Mouse (Mus musculus): Measurements from ENCODE around the gene Bcl2l11. TPM values are rescaled to one million over a fixed set of nuclear protein-coding genes. Genes with fewer than 3 reads are reported as not detected.
A peak's percentile ranks its signal among the peaks of the same experiment; 100 is the strongest.

Gene Bcl2l11
- polyA plus RNA-seq, 1 experiment = 54.4 TPM

DNA sequence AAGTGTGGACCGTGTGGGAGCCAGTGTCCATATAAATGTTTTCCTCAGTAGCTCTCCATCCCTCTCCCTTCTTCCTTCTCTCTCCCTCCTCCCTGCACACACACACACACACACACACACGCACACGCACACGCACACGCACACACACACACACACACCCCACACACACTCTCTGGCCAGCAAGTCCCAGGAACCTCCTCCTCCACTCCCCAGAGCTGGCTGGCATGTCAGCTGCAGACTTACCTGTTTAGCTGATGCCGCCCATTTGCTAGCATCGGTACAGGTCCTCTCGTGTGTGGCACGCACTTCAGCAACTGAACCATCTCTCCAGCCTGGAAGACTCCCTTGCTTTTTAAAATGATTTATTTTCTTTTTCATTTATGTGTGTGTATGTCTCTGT is 6.9 kb upstream of the Bcl2l11 start:
- H3K27me3 ChIP-seq (ENCODE audit: control insufficient read depth, insufficient read depth, low read length) = peaks cover 11% of the 10 kb centered on the region
- TF ChIP-seq POLR2A (IDR thresholded peaks at IDR 0.05; ENCODE audit: control insufficient read depth, extremely low read depth, insufficient read depth, low read length, poor library complexity) (no peak), CTCF (IDR thresholded peaks at IDR 0.05; ENCODE audit: borderline replicate concordance, control insufficient read depth, extremely low read depth, insufficient read depth, low read length, poor library complexity) (no peak)
- 94% methylated on average over 9 of the region's 9 CpGs for WGBS
- no peak for DNase-seq
- no peak overlapping the region for H3K27ac ChIP-seq (ENCODE audit: control insufficient read depth, insufficient read depth, low read length)
- H3K4me1 ChIP-seq (replicated peaks; ENCODE audit: control insufficient read depth, insufficient read depth, low read length) = peaks cover 17% of the 10 kb centered on the region
- H3K4me3 ChIP-seq (ENCODE audit: control insufficient read depth, insufficient read depth, low read length) = no peak overlapping the region
- no peaks in the 10 kb centered on the region for H3K36me3 ChIP-seq (ENCODE audit: control insufficient read depth, insufficient read depth, low read length)

DNA sequence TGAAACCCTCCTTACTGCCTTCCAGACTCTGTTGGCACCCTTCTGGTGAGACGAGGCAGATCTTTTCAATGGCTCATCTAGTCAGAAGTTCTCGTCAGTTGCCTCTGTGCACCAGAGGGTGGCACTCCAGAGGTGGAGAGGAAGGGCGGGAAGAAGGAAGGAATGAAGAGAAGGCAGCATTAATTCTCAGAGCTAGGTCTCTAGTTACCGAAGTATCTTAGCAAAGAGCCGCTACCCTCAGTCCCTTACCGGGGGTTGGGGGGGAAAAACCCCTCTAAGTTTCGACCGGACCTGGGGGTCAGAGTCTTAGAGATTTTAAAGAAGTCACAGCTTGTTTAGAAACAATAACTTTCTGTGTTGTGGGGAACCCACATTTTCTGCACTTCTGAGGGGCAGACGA is 3.3 kb upstream of the Bcl2l11 start:
- Histone ChIP-seq H3K27me3 (ENCODE audit: control insufficient read depth, insufficient read depth, low read length) (peaks cover 21% of the 10 kb centered on the region), H3K4me3 (ENCODE audit: control insufficient read depth, insufficient read depth, low read length) (peak overlapping the region; percentile 6; the same call in 1 of the 2 replicates), H3K4me1 (replicated peaks; ENCODE audit: control insufficient read depth, insufficient read depth, low read length) (peaks cover 32% of the 10 kb centered on the region), H3K27ac (ENCODE audit: control insufficient read depth, insufficient read depth, low read length) (no peak overlapping the region), H3K36me3 (ENCODE audit: control insufficient read depth, insufficient read depth, low read length) (no peaks in the 10 kb centered on the region)
- TF ChIP-seq CTCF (IDR thresholded peaks at IDR 0.05; ENCODE audit: borderline replicate concordance, control insufficient read depth, extremely low read depth, insufficient read depth, low read length, poor library complexity) = no peak; the same call in 1 of the 2 replicates
- TF ChIP-seq POLR2A (IDR thresholded peaks at IDR 0.05; ENCODE audit: control insufficient read depth, extremely low read depth, insufficient read depth, low read length, poor library complexity) = no peak
- peak; percentile 82 for DNase-seq
- WGBS = 2% methylated on average over 9 of the region's 9 CpGs

DNA sequence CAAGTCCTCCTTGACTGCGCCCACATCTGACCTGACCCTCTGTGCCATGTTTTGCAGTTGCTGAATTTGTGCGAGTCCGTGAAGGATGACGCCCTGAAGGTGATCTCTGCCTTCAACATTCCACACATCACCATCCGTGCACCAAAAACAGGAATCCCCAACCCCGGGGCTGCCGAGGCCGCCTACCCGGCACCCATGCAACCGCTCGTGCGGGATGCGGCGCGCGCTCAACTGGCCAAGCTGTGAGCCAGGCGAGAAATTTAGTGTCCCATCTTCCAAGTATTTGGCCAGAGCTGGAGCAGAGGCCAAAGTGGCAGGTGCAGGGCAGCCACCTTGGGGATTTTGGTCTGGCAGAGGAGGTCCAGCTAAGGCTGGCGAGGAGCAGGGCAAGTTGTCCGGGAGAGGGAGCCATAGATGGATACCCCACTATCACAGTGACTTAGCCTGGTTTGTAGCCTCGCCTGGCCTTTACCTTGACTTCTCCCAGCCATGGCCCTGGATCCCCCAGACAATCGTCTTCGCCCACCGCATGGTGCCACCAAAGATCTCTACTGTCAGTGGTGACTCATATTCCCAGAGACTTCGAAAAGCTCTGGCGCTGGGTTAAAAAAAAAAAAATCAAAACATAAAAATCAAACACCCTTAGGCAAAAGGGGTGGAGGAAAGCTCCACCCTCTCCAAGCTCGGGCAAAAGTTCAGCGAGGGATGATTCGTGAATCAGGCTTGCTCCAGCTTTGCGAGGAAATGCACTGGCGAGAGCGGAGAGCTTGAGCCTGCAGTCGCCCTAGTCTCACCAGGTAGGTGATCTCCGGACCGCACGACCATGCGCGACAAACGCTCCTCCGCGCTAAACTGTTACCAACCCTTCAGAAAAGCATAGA is 2.7 kb upstream of the Bcl2l11 start:
- Histone ChIP-seq H3K27me3 (ENCODE audit: control insufficient read depth, insufficient read depth, low read length) (peaks cover 21% of the 10 kb centered on the region), H3K4me1 (replicated peaks; ENCODE audit: control insufficient read depth, insufficient read depth, low read length) (peaks cover 34% of the 10 kb centered on the region), H3K36me3 (ENCODE audit: control insufficient read depth, insufficient read depth, low read length) (no peaks in the 10 kb centered on the region), H3K4me3 (ENCODE audit: control insufficient read depth, insufficient read depth, low read length) (peak overlapping the region; percentile 6), H3K27ac (ENCODE audit: control insufficient read depth, insufficient read depth, low read length) (no peak overlapping the region)
- WGBS = 4% methylated on average over 40 of the region's 40 CpGs
- no peak for TF ChIP-seq CTCF (IDR thresholded peaks at IDR 0.05; ENCODE audit: borderline replicate concordance, control insufficient read depth, extremely low read depth, insufficient read depth, low read length, poor library complexity)
- TF ChIP-seq POLR2A (IDR thresholded peaks at IDR 0.05; ENCODE audit: control insufficient read depth, extremely low read depth, insufficient read depth, low read length, poor library complexity) = no peak
- DNase-seq = peak; percentile 33

DNA sequence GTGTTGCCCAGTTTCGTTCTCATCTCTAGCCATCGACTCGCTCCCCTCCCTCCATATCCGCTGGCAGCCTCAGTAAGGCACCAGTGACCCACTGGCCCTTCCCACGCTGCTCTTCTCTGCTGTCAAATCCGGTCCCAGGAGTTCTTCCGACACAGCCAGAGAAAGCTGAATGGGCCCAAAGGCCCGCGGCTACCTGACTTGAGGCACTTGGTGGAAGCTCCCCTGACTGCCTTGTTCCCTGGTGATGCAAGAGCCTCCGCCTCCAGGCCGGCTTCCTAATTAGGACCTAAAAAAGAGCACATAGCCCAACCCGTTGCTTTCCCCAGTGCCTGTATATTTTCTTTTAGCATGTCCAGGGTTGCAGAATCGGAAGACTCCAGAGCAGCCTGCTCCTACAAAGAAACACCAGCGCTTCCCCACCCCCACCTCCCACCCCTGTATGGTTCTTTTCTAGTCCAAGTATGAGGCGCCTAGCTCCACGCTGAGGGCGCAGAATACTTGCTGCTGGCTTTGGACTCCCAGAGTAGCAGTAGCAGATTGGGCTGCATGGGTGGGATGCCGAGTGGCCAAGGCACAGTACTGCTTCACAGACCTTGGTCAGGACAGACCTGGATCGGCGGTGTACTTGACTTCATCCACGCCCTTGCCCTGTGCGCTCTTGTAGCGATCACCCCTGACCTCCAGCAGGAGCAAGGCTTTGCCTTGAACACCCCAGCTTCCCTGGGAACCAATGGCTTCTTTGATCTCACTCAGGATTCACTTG is 1.7 kb upstream of the Bcl2l11 start:
- TF ChIP-seq CTCF (IDR thresholded peaks at IDR 0.05; ENCODE audit: borderline replicate concordance, control insufficient read depth, extremely low read depth, insufficient read depth, low read length, poor library complexity) (0 out of 2 replicates have a peak, but pooled peaks have one; percentile 3), POLR2A (IDR thresholded peaks at IDR 0.05; ENCODE audit: control insufficient read depth, extremely low read depth, insufficient read depth, low read length, poor library complexity) (no peak)
- peak; percentile 19 for DNase-seq
- 0 out of 2 replicates have a peak overlapping the region, but pooled peaks have one; percentile 3 for H3K4me3 ChIP-seq (ENCODE audit: control insufficient read depth, insufficient read depth, low read length)
- H3K27me3 ChIP-seq (ENCODE audit: control insufficient read depth, insufficient read depth, low read length) = peaks cover 21% of the 10 kb centered on the region
- H3K36me3 ChIP-seq (ENCODE audit: control insufficient read depth, insufficient read depth, low read length) = no peaks in the 10 kb centered on the region
- WGBS = 10% methylated on average over 23 of the region's 23 CpGs
- H3K4me1 ChIP-seq (replicated peaks; ENCODE audit: control insufficient read depth, insufficient read depth, low read length) = peaks cover 35% of the 10 kb centered on the region
- H3K27ac ChIP-seq (ENCODE audit: control insufficient read depth, insufficient read depth, low read length) = no peak overlapping the region

DNA sequence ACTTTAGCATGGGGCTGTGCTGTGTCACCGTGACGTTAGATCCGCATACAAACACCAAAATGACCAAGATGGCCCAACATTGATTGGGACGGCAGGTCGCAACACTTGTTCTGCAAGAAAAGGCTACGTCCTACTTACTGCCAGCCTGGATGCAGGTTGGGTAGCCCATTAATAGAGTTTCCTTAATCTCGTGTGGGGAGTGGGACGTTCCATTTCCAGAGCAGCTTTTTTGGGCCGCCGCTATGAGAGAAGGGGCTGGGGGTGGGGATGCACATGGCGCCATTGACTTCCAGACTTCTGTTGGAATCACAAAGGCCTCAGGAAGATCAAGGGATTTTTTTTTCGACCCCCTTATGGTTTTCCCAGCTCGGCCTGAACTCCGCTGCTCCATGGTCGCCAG is 1.1 kb upstream of the Bcl2l11 start:
- WGBS = 15% methylated on average over 15 of the region's 15 CpGs
- H3K4me3 ChIP-seq (ENCODE audit: control insufficient read depth, insufficient read depth, low read length) = no peak overlapping the region
- H3K4me1 ChIP-seq (replicated peaks; ENCODE audit: control insufficient read depth, insufficient read depth, low read length) = peaks cover 35% of the 10 kb centered on the region

DNA sequence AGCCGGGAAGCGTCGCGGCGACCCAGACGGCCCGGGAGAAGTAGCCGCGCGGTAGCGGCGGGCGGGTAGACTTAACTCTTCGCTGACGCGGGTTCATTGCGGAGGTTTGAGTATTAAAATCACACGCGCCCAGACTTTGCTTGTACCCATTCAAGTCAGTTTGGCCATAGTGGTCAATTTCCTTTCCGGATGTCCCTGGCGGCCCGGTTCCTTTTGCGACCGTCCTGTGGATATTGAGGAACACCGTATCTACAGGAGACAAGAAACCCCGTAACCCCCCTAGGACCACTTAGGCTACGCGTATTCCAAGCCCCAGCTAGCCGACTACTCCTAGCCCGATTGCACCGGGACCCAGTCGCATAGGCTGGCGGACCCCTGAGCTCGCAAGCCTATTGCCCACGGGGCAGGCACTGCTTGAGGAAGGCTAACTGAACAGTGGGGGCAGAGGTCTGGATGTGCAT is 783 bp downstream of the Bcl2l11 start:
- H3K4me3 ChIP-seq (ENCODE audit: control insufficient read depth, insufficient read depth, low read length) = peak overlapping the region; percentile 76
- H3K27me3 ChIP-seq (ENCODE audit: control insufficient read depth, insufficient read depth, low read length) = peaks cover 21% of the 10 kb centered on the region
- WGBS = under 1% methylated on average over 35 of the region's 35 CpGs
- 0 out of 2 replicates have a peak, but pooled peaks cover under 1% of the 10 kb centered on the region for H3K36me3 ChIP-seq (ENCODE audit: control insufficient read depth, insufficient read depth, low read length)
- H3K27ac ChIP-seq (ENCODE audit: control insufficient read depth, insufficient read depth, low read length) = no peak overlapping the region
- no peak for TF ChIP-seq CTCF (IDR thresholded peaks at IDR 0.05; ENCODE audit: borderline replicate concordance, control insufficient read depth, extremely low read depth, insufficient read depth, low read length, poor library complexity)
- TF ChIP-seq POLR2A (IDR thresholded peaks at IDR 0.05; ENCODE audit: control insufficient read depth, extremely low read depth, insufficient read depth, low read length, poor library complexity) = no peak
- H3K4me1 ChIP-seq (replicated peaks; ENCODE audit: control insufficient read depth, insufficient read depth, low read length) = peaks cover 35% of the 10 kb centered on the region
- peak; percentile 42 for DNase-seq

More for the DNA sequence above, 1.1 kb upstream of the Bcl2l11 start:
- H3K27me3 ChIP-seq (ENCODE audit: control insufficient read depth, insufficient read depth, low read length) = peaks cover 21% of the 10 kb centered on the region
- no peak for DNase-seq
- TF ChIP-seq POLR2A (IDR thresholded peaks at IDR 0.05; ENCODE audit: control insufficient read depth, extremely low read depth, insufficient read depth, low read length, poor library complexity) (no peak), CTCF (IDR thresholded peaks at IDR 0.05; ENCODE audit: borderline replicate concordance, control insufficient read depth, extremely low read depth, insufficient read depth, low read length, poor library complexity) (no peak)
- no peaks in the 10 kb centered on the region for H3K36me3 ChIP-seq (ENCODE audit: control insufficient read depth, insufficient read depth, low read length)
- no peak overlapping the region for H3K27ac ChIP-seq (ENCODE audit: control insufficient read depth, insufficient read depth, low read length)

Measured in thymus, adult 2 months (tissue).